Mouse (Mus musculus): ENCODE data around the gene Gm13277. TPM values are rescaled to one million over a fixed set of nuclear protein-coding genes. Genes with fewer than 3 reads are reported as not detected.
"Not testable (repeated sequence)": the region's sequence is repeated elsewhere in the genome, so short reads cannot be mapped to it uniquely, and the experiment has no call there.

Gm13277 gene
- not detected for total RNA-seq (2021)
- long read RNA-seq, experiment 1 = 0 reads
- long read RNA-seq, experiment 2 = 0 reads

GRCm38 (mm10) chr4:88788402-88788801 lies at the start of gene Gm13277:
TSS of gene Gm13277 (plus strand) at chr4:88788632.
- peak; percentile 70 for DNase-seq

GRCm38 (mm10) chr4:88739036-88739435 lies 49.4 kb upstream of the Gm13277 start:
- no peak for DNase-seq

- DNase-seq = no peak
Measured at GRCm38 (mm10) chr4:88741426-88741825, 47.0 kb upstream of the Gm13277 start.

GRCm38 (mm10) chr4:88742771-88743371 lies 45.6 kb upstream of the Gm13277 start:
- DNase-seq = no peak

- no peak for DNase-seq
Measured at GRCm38 (mm10) chr4:88744207-88744606, 44.2 kb upstream of the Gm13277 start.

GRCm38 (mm10) chr4:88749926-88750325 lies 38.5 kb upstream of the Gm13277 start:
- DNase-seq = no peak

GRCm38 (mm10) chr4:88754818-88755340 lies 33.6 kb upstream of the Gm13277 start, which contains the start of gene Gm13271:
TSS of gene Gm13271 (plus strand) at chr4:88754868.
- DNase-seq = peak; percentile 12 to 32

- peak in 1 of 2 experiments; percentile 9 for DNase-seq
Measured at GRCm38 (mm10) chr4:88756581-88757513, 31.6 kb upstream of the Gm13277 start.

GRCm38 (mm10) chr4:88757628-88758031 lies 30.8 kb upstream of the Gm13277 start:
- DNase-seq = peak; percentile 82

GRCm38 (mm10) chr4:88758751-88759150 lies 29.7 kb upstream of the Gm13277 start:
- DNase-seq = not testable (repeated sequence)

GRCm38 (mm10) chr4:88759610-88760268 lies 28.7 kb upstream of the Gm13277 start, which contains the start of gene Gm13283:
TSS of gene Gm13283 (plus strand) at chr4:88760119.
- peak; percentile 28 to 59 for DNase-seq

GRCm38 (mm10) chr4:88760431-88760830 lies 28.0 kb upstream of the Gm13277 start:
- peak; percentile 84 to 86 for DNase-seq

- peak; percentile 13 to 19 for DNase-seq
Measured at GRCm38 (mm10) chr4:88761776-88762175, 26.7 kb upstream of the Gm13277 start.

- not testable (repeated sequence) for DNase-seq
Measured at GRCm38 (mm10) chr4:88762341-88762740, 26.1 kb upstream of the Gm13277 start.

GRCm38 (mm10) chr4:88763384-88764018 lies 24.9 kb upstream of the Gm13277 start:
- peak; percentile 65 to 69 for DNase-seq

- DNase-seq = not testable (repeated sequence)
Measured at GRCm38 (mm10) chr4:88773534-88773933, 14.9 kb upstream of the Gm13277 start, which contains the start of gene Gm13290. TSS of gene Gm13290 (plus strand) at chr4:88773834.

- not testable (repeated sequence) for DNase-seq
Measured at GRCm38 (mm10) chr4:88776622-88777021, 11.8 kb upstream of the Gm13277 start, which contains the start of gene Gm13289. TSS of gene Gm13289 (plus strand) at chr4:88776922.

GRCm38 (mm10) chr4:88779550-88779949 lies 8.9 kb upstream of the Gm13277 start, which contains the start of gene Gm13272:
TSS of gene Gm13272 (plus strand) at chr4:88779850.
- not testable (repeated sequence) for DNase-seq

- not testable (repeated sequence) for DNase-seq
Measured at GRCm38 (mm10) chr4:88780320-88780719, 8.1 kb upstream of the Gm13277 start.

- DNase-seq = not testable (repeated sequence)
Measured at GRCm38 (mm10) chr4:88781831-88782230, 6.6 kb upstream of the Gm13277 start, which contains the start of gene Ifnz. TSS of gene Ifnz (plus strand) at chr4:88782131.

GRCm38 (mm10) chr4:88782335-88782734 lies 6.1 kb upstream of the Gm13277 start:
- peak in 1 of 2 experiments; percentile 32 for DNase-seq
